Mouse (Mus musculus): ENCODE data around the gene Scml4.

DNA sequence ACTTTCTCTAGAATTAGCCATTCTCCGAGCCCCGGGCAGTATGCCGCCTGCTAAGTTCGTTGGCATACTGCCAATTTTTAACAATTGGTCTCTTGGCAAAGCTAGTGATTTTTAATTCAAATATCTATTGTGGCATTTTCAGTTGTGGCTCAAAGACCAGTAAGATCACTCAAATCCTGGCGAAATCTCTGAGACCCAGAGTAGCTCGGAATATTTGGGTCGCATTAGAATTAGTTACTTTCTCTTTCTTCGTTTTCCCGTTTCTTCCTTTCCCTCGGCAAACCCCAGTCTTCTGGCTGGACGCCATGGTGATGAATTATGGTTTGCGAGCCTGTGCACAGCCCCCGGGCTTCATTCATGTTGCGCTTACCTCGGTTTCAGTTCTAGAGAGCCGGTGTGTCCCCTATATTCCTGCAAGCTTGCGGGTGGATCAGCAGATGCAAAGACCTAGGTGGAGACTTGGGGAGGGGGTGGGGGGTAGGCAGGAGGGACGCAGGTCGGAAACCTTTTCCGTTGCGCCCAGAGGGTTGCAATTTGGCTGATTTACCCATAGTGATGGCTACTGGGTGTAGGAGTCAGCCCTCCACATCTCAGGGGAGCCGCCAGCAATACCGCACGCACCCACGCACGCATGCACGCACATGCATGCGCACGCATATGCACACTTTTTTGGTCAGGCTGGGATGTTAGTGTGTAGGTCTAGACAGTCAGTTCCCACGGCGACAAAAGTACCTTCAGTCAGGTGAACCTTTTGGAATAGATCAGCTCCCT, 3.6 kb downstream of the Scml4 start:
- TF ChIP-seq EP300 (IDR thresholded peaks at IDR 0.05; ENCODE audit: insufficient read depth, low read depth, low read length) (no peak), POLR2A (IDR thresholded peaks at IDR 0.05; ENCODE audit: insufficient read depth, low read depth, low read length) (no peak)
